8 mouse cellular contexts compared by ENCODE assay signal in the genomic region with DNA sequence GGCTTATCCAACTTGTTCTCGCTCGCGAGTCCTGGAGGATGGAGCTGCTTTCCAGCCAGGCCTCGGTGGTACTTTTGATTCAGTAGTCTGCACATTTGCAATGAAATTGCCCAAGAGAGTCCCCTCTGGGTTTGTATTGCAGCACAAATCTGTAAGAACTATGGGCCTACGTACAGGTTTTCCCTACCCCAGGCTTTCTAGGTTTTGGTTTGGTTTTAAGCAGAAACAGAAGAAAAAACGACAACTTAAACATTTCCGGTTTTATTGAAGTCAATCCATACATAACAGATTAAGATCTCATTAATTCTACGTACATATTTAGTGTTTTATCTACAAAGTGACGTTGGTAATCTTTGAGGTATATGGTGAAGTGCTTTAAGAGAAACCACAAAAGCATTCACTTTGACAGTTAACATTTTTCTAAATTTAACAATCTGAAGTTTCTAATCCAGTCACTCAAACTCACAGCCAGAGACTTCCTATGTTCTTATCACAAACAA. TPM values are rescaled to one million over a fixed set of nuclear protein-coding genes. Genes with fewer than 3 reads are reported as not detected.
DNase-seq lines count a peak whose midpoint lies in the region; ATAC-seq and TF ChIP-seq lines count a peak whose summit lies in the region.

No protein-coding gene starts in this region.

- peak overlapping the region; percentile 56; the same call in 1 of the 2 replicates for H3K9ac ChIP-seq in liver, postnatal 0 days (replicated peaks)

- no peak for TF ChIP-seq CTCF in kidney, adult 2 months (conservative IDR thresholded peaks at IDR 0.05; ENCODE audit: insufficient read depth, insufficient read length, low read depth, low read length)
- no peak for TF ChIP-seq CTCF in liver, postnatal 0 days (IDR thresholded peaks at IDR 0.05; ENCODE audit: low read depth)

- H3K4me1 ChIP-seq in kidney, adult 2 months (ENCODE audit: control insufficient read depth, insufficient read depth, low read length) = no peaks in the 10 kb centered on the region
- peaks cover 4% of the 10 kb centered on the region for H3K4me1 ChIP-seq in liver, postnatal 0 days (ENCODE audit: insufficient read depth)

- H3K27me3 ChIP-seq in kidney, adult 2 months (replicated peaks; ENCODE audit: control insufficient read depth, insufficient read depth, low read length) = no peaks in the 10 kb centered on the region
- no peaks in the 10 kb centered on the region for H3K27me3 ChIP-seq in liver, postnatal 0 days (ENCODE audit: insufficient read depth, low read length)

- ATAC-seq in granulocyte monocyte progenitor cell, adult 5-6 weeks (replicated peaks; ENCODE audit: poor library complexity, severe bottlenecking) = peak; percentile 17; the same call in 1 of the 2 replicates
- ATAC-seq in liver, postnatal 0 days = peak; percentile 9; the same call in 1 of the 2 replicates

- TF ChIP-seq EP300 in liver, postnatal 0 days (IDR thresholded peaks at IDR 0.05; ENCODE audit: low read depth) = no peak

- H3K4me2 ChIP-seq in liver, postnatal 0 days (ENCODE audit: low read depth, low read length) = peak overlapping the region; percentile 95

- H3K4me3 ChIP-seq in kidney, adult 2 months (ENCODE audit: insufficient read depth, low read depth, low read length) = peak overlapping the region; percentile 64
- peak overlapping the region; percentile 62 for H3K4me3 ChIP-seq in liver, postnatal 0 days (ENCODE audit: low read depth, low read length)

- H3K9me3 ChIP-seq in liver, postnatal 0 days (ENCODE audit: low read length) = no peaks in the 10 kb centered on the region

- H3K27ac ChIP-seq in kidney, adult 2 months (ENCODE audit: insufficient read depth, low read depth, low read length) = no peak overlapping the region
- no peak overlapping the region for H3K27ac ChIP-seq in liver, postnatal 0 days (ENCODE audit: low read depth)

- H3K36me3 ChIP-seq in kidney, adult 2 months (ENCODE audit: control insufficient read depth, insufficient read depth, low read length) = no peaks in the 10 kb centered on the region
- no peaks in the 10 kb centered on the region for H3K36me3 ChIP-seq in liver, postnatal 0 days (replicated peaks; ENCODE audit: insufficient read depth, low read length)

- 42% methylated on average over 9 of the region's 9 CpGs for WGBS in kidney, adult 2 months
- 14% methylated on average over 9 of the region's 9 CpGs for WGBS in liver, postnatal 0 days (ENCODE audit: insufficient replicate concordance)

- no peak for DNase-seq in kidney, adult 2 months
- DNase-seq in kidney, adult 18-20 months = no peak
- peak; percentile 15 for DNase-seq in MN1 (ENCODE audit: low spot score)
- DNase-seq in liver, postnatal 0 days = no peak
- no peak for DNase-seq in gastrocnemius, adult 8-10 months (ENCODE audit: low spot score in 2 of 2)
- no peak for DNase-seq in testis, postnatal 14 days (ENCODE audit: low spot score)
- DNase-seq in urinary bladder, adult 18-20 months (ENCODE audit: low spot score in 2 of 2) = no peak

- TF ChIP-seq POLR2A in kidney, adult 2 months (IDR thresholded peaks at IDR 0.05; ENCODE audit: low read depth, low read length) = no peak

RNA-seq across cellular contexts. Expression of gene Zdhhc23, which starts 0.6 kb away (rescaled TPM):
- 2.4 and 2.5 TPM in 2 replicates for polyA plus RNA-seq in kidney, adult 2 months (2012; rRNA removed)
- total RNA-seq in granulocyte monocyte progenitor cell, adult 5-6 weeks (2014; fragmentation: Nextera tagmentation) = 0.60 and 1.4 TPM in 2 replicates
- 0.52 and 0.78 TPM in 2 replicates for total RNA-seq in granulocyte monocyte progenitor cell, adult 5-6 weeks (2017)
- polyA plus RNA-seq in liver, postnatal 0 days (2015; fragmentation: Nextera tagmentation; extraction: Ambion mirVana) = 0.20 and 0.40 TPM in 2 replicates
- total RNA-seq in gastrocnemius, adult 8-10 months (2022) = 10 to 100 TPM in 2 of 4 experiments, 1 to 10 TPM in 2; 8.3 to 13.8 (median 9.4) TPM

RNA-seq across cellular contexts. Expression of gene Qtrt2, which starts 53.6 kb away (rescaled TPM):
- 10.7 and 11.6 TPM in 2 replicates for polyA plus RNA-seq in kidney, adult 2 months (2012; rRNA removed)
- 18.0 and 27.8 TPM in 2 replicates for total RNA-seq in granulocyte monocyte progenitor cell, adult 5-6 weeks (2014; fragmentation: Nextera tagmentation)
- 27.3 and 58.6 TPM in 2 replicates for total RNA-seq in granulocyte monocyte progenitor cell, adult 5-6 weeks (2017)
- polyA plus RNA-seq in liver, postnatal 0 days (2015; fragmentation: Nextera tagmentation; extraction: Ambion mirVana) = 4.4 and 4.7 TPM in 2 replicates
- total RNA-seq in gastrocnemius, adult 8-10 months (2022) = 1 to 10 TPM; 6.4 to 8.8 (median 7.4) TPM
